16 mouse cellular contexts compared by ENCODE assay signal in the genomic region with DNA sequence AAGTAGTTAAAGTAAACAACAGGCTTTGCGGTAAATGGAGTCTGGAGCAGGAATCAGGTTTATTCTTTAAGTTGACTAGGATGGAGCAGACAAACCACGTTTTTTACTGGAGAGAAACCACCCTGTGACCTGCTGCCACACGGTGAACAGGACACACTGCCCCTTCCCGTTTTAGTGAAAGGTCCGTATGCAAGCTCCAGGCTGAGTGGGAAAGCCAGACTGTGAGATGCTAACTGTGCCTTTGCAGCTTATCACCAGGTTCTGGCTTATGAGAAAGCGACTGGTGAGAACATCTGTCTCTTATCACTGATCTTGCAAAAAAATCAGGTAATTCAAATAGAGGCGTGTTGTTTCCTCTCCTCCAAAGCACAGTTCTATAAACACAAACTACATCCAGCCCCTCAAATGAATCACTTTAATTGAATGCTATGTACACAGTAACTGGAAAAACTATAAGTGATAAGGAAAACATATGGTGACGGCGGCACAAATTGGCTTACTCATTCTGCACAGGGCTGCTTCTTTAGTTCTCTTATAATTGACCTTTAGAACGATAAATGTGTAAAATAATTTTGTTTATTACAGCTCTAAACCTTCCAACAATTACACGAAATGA.
DNase-seq lines count a peak whose midpoint lies in the region; ATAC-seq and TF ChIP-seq lines count a peak whose summit lies in the region.
"Had no signal": no experiment of that assay in that cellular context is flagged by ENCODE, and none has a peak within 500 bp of the region (broad histone marks: within the 10 kb centered on the region; RNA-seq: fewer than 3 reads in every experiment).

No protein-coding gene starts in this region.

- TF ChIP-seq CTCF in gastrocnemius, adult 2 months (IDR thresholded peaks at IDR 0.05) = no peak

- no peak overlapping the region for H3K9ac ChIP-seq in kidney, embryonic 15.5 days
- H3K9ac ChIP-seq in neural tube, embryonic 14.5 days (replicated peaks; ENCODE audit: low read depth, low read length) = no peak overlapping the region

- H3K4me3 ChIP-seq in kidney, embryonic 15.5 days (replicated peaks) = no peak overlapping the region
- no peak overlapping the region for H3K4me3 ChIP-seq in neural tube, embryonic 14.5 days (ENCODE audit: low read depth, low read length)
- no peak overlapping the region for H3K4me3 ChIP-seq in gastrocnemius, adult 2 months
- H3K4me3 ChIP-seq: heart, adult 2 months; megakaryocyte, embryonic 14.5 days had no signal

- H3K4me1 ChIP-seq in kidney, embryonic 15.5 days = 0 out of 2 replicates have a peak, but pooled peaks cover 5% of the 10 kb centered on the region
- no peaks in the 10 kb centered on the region for H3K4me1 ChIP-seq in neural tube, embryonic 14.5 days (ENCODE audit: control insufficient read depth, insufficient read depth, low read length)
- H3K4me1 ChIP-seq: megakaryocyte, embryonic 14.5 days had no signal

- H3K4me2 ChIP-seq in kidney, embryonic 15.5 days = no peak overlapping the region
- H3K4me2 ChIP-seq in neural tube, embryonic 14.5 days (ENCODE audit: low read depth, low read length) = no peak overlapping the region

- peak; percentile 73 for ATAC-seq in kidney, embryonic 15.5 days (replicated peaks; ENCODE audit: low FRiP score)
- peak; percentile 38; the same call in 1 of the 2 replicates for ATAC-seq in neural tube, embryonic 14.5 days (ENCODE audit: low read depth)
- ATAC-seq: Patski had no signal

- no peaks in the 10 kb centered on the region for H3K9me3 ChIP-seq in kidney, embryonic 15.5 days (replicated peaks)
- no peaks in the 10 kb centered on the region for H3K9me3 ChIP-seq in neural tube, embryonic 14.5 days (ENCODE audit: control insufficient read depth, low read length)
- H3K9me3 ChIP-seq: megakaryocyte, embryonic 14.5 days had no signal

- intact Hi-C loops in gastrocnemius, adult 2 months (cut with DNase I) = no loop called here

- no peak overlapping the region for H3K27ac ChIP-seq in kidney, embryonic 15.5 days
- no peak overlapping the region for H3K27ac ChIP-seq in neural tube, embryonic 14.5 days (ENCODE audit: low read depth, low read length)
- H3K27ac ChIP-seq in gastrocnemius, adult 2 months = no peak overlapping the region
- H3K27ac ChIP-seq: heart, adult 2 months had no signal

- H3K27me3 ChIP-seq in kidney, embryonic 15.5 days = no peaks in the 10 kb centered on the region
- H3K27me3 ChIP-seq in neural tube, embryonic 14.5 days (ENCODE audit: control insufficient read depth, insufficient read depth, low read length) = no peaks in the 10 kb centered on the region
- H3K27me3 ChIP-seq: megakaryocyte, embryonic 14.5 days; Patski had no signal

- 43% methylated on average over 11 of the region's 11 CpGs for WGBS in kidney, embryonic 15.5 days
- 62% methylated on average over 11 of the region's 11 CpGs for WGBS in neural tube, embryonic 14.5 days

- peak; percentile 22 for DNase-seq in embryo, embryonic 10 days (ENCODE audit: low spot score)
- DNase-seq in embryo, embryonic 9.5 days (ENCODE audit: extremely low spot score) = no peak
- DNase-seq in kidney, adult 18-20 months = no peak
- peak; percentile 22 for DNase-seq in brain, adult 2 months (ENCODE audit: low read depth, low spot score)
- DNase-seq in testis, postnatal 10 days (ENCODE audit: low spot score) = no peak
- DNase-seq in gastrocnemius, adult 2 months = no peak
- DNase-seq: heart, adult 2 months; kidney, adult 9 months; layer of hippocampus, adult 9-11 months; liver; lung, adult 18-20 months; thymus, postnatal 4 days had no signal

- H3K36me3 ChIP-seq in kidney, embryonic 15.5 days = no peaks in the 10 kb centered on the region
- H3K36me3 ChIP-seq in neural tube, embryonic 14.5 days (ENCODE audit: control insufficient read depth, insufficient read depth, low read length) = no peaks in the 10 kb centered on the region

Comparison
In these comparisons a context has a peak if more than half of its experiments do, and no peak if none do; other contexts are left out.
1. DNase-seq: peak in embryo, embryonic 10 days (single experiment) and brain, adult 2 months (single experiment); none in embryo, embryonic 9.5 days (single experiment), kidney, adult 18-20 months (single experiment), testis, postnatal 10 days (single experiment) and gastrocnemius, adult 2 months (single experiment).